Mouse (Mus musculus): ENCODE data around the gene Gm21915.

Gene Gm21915

DNA sequence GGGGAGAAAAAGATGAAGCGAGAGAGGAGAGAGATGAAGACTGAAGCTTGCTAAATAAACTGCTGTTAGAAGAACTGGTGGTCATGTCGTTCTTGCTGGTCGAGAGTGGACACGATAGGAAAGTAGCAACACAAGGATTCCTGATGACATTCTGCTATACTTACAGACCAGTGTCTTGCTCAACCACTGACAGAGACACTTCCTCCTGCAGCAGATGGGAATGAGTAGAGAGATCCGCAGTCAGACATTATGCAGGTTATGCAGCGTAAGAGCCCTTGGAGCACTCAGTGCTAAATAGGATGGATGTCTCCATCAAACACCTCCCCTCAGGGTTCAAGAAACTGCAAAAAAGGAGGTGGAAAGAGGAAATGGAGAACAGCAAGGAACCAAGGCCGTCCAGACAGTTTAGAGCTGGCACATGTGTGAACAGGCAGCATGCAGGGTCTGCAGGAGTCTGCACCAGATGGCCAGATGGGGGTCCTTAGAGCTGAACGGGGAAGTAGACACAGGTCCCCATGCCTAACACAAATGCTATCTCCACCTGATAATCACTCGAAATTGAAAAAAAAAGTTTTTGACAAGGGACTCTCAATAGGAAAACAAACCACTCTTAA is 4.1 kb upstream of the Gm21915 start:
- no peak for DNase-seq (ENCODE audit: low spot score)

DNA sequence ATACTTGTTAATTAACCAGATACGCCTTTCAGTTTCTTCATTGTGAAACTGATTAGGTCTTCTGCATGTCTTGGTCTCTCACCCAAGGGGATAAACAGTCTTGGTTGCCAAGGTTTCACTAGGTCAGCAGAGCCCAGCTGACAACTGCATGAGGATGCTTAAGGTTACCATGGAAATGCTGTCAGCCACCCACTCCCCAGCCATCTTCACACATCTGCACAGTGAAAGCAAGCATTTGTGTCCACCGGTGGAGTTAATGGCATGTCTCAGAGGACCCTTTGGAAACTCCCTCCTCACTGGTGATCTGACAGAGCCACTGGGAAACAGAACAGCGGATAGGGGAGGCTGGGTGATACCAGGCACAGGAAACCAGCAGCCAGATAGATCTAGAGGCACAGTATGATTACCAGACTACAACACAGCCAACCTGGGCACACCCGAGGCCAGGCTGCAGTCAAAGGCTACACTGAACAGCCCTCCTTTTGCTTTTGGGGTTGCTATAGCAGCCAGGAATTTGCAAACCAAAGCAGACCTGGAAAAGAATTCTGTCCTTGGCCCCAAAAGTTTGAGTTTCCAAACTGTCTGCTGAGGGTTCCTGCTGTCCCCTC is 1.0 kb downstream of the Gm21915 start:
- DNase-seq (ENCODE audit: low spot score) = no peak

DNA sequence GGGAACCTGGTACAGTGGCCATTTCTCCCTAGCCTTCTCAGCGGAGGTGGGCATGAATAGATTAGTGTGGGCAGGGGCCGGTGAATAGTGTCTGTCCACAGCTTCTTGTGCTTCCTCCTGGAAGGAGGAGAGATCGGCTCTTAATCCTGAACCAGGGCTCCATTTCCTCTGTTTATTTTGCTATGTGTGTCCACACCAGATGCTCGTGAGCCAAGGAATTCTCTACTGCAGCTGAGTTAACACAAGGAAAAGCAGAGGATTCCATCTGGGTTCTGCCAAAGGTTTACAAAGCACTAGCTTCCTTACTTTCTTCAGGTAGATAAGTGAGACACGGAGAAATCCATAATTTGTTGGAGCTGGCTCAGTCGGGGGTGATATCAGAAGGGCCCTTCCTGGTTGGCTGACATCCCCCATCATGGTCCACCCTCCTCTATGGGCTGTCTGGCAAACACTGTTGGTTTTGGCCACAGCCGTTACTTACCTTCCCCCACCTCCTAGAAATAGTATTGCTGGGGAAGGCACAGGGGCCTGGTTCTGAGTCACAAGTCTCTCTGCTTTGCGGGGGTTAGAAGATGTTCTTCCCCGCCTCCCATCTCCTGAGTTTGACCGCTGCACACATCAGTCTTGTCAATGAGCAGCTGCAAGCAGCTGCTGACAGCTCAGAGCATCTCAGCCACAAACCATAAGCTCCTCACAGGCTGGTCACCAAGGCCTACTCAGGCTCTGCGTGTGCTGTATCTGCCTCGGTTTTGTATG is 5.0 kb downstream of the Gm21915 start:
- no peak for DNase-seq (ENCODE audit: low spot score)

DNA sequence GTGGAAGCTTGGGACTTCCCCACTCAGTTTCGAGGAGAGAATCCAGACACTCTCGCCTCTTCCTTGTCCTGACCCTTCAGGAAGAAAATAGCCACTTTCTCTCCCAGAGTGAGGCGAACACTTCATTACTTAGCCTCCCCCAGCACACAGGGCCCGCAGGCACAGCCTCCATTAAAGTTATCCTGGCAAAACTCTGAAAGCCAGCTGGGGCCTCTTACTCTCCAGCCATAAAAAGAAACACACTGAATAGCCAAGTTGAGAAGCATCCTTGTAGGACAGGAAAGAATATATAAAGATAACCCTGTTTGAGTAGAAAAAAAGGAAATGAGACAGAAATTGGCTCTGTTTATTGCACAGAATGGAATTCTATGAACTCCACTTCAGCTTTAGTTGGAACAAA is 8.2 kb downstream of the Gm21915 start:
- no peak for DNase-seq (ENCODE audit: low spot score)

DNA sequence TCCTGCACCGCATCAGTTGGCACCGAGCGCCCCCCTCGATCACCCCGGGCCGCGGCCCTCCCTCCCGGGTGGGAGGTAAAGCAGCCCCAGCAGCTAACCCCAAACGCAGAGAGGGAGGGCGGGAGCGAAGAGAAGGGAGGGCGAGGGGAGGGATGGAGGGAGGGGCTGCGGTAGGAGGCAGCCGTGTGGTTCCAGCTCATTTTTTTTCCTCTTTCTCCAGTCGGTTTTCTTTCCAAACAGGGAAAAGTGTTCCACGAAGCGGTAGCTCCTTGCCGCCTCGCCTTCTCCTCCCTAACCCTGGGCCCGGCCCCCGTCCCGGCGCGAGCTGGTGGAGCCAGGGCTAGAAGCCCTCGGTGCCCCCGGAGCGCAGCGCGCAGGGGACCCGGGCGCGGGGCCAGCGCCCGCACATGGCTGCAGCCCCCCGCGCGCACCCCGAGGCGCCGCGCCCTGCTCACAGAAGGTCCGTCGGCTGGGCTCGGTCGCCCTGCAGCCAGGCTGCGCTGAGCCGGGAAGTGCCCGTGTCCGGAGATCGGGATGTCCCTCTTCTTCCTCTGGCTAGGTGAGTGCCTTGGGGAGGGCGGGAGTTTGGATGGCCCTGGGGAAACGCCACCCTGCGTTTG is 15.5 kb downstream of the Gm21915 start, which contains the start of gene Clmp:
TSS of gene Clmp (plus strand) at position 162 of the 620 bp plus-strand sequence.
- DNase-seq (ENCODE audit: low spot score) = peak; percentile 51

DNA sequence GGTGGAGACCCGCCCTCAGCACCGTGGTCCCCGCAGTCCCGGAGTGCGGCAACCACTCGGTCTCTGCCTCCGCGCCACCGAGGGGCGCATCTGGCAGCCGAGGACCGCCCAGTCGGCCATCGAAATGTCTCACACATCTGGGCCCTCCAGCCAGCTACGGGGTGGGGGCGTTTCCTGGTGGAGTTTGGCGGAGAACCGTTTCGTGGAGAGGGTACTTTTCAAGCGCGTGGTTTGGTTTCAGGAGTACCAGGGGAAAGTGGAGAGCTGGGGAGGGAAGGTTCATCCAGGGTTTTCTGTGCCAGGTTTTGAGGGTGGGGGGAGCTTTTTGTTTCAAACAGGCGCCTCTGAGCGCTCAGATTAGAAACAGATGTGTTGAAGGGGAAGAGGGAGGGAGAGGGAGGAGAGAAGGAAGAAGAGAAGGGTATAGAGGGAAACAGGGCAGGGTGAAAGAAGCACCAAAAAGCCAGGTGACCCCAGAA is 16.0 kb downstream of the Gm21915 start:
- peak; percentile 72 for DNase-seq (ENCODE audit: low spot score)

DNA sequence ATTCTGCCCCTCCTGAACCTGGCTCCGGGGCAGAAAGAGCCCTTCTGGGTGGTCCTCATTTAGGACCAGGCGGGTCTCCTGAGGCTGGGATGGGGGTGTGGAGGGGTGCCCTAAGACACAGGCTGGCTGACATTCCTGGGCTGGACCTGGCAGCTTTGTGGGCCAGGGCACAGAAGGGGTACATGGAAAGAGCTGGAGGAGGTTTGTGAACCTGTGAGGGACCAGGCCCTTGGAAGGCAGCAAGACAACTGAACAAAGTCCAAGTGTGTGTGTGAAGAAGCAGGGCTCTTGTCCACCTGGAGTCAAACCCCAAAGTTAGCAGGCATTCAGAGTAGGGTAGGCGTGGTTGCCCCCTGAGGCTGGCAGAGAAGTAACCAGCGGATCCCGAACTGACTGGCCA is 16.6 kb downstream of the Gm21915 start:
- DNase-seq (ENCODE audit: low spot score) = no peak

DNA sequence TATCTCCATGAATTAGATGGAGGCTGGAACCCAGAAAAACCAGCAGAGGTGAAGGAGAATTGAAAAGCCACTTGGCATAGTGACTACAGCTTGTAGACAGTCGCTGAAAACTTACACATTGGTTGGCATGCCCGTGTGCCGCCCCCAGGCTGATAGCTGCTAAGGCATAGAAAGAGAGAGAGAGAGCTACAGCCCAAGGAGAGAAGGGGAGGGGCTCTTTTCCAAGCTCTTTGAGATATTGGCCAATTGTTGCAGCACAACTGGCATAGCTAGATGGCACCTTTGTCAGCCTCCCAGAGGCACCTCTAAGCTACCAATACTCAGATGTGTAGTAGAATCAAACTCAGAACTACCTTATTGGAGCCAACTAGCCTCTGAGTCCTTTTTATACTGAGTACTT is 17.1 kb downstream of the Gm21915 start:
- no peak for DNase-seq (ENCODE audit: low spot score)

DNA sequence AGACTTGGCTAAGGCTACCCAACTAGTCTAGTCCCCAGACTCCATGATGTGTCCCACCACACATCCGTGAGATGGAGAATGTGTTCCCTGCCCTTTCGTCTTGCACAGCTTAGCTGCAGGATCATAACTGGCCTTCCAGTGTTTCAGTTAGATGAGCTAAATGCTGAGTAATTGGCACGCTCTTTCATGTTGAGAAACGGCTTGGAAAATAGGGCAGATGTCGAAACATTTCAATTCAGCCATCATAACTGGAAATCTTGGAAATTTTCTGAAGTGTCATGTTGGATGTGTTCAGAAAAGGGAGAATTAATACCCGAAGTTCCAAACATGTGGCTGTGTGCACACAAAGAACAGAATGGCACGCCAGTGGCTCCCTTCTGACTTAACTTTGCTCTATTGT is 20.1 kb downstream of the Gm21915 start:
- DNase-seq (ENCODE audit: low spot score) = peak; percentile 80

DNA sequence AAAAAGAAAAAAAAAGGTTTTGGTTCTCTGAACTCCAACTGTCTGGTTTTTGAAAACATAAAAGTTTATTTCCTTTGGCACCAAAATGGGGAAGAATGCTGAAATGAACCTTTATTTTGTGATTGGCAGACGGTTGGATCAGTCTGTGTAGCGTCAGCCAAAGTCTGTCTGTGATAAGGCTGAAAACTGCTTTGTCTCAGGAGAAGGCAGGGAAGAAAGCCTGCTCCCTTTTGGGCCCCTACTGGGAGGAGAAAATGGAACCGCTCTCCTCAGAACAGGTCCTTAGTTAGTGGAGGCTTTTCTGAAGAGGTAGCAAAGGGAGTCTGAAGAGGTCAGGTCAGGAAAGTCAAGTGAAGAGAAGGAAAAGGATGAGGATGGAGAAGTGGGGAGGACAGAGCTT is 22.6 kb downstream of the Gm21915 start:
- no peak for DNase-seq (ENCODE audit: low spot score)

DNA sequence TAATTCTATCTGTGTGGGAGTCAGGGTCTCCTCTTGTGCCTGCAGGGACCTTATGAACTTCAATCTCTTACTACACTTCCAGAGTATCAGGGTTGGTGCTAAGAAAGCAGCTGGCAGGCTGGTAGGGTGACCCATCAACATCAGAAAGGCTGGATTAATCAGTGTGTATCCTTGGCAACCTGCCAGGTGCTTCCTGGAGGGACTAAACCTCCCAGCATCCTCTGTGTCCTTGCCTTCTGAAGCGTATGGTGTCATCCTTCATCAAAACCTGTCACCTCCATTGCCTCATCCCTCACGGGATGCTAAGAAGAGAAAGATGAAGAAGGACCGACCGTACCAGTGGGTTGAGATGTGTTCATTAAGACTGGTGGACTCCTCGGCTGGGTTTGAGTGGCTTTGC is 23.4 kb downstream of the Gm21915 start:
- no peak for DNase-seq (ENCODE audit: low spot score)

DNA sequence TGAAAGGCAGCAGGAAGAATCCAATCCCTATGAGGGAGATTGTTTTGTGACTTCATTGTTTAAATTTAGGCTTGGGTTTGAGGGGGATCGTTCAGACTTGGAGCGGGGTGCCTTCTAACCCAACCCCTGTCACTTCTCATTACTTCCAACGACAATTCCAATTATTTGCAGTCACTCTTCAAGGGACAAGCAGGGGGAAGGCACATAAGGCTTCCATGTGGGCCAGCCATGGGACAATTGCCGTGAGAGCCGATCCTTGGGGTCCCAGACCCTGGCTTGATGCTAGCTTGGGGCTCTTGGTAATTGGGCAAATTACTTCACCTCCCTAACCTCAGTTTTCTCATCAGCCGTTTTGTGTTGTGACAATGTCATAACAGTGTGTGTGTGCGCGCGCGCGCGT is 23.9 kb downstream of the Gm21915 start:
- DNase-seq (ENCODE audit: low spot score) = no peak

DNA sequence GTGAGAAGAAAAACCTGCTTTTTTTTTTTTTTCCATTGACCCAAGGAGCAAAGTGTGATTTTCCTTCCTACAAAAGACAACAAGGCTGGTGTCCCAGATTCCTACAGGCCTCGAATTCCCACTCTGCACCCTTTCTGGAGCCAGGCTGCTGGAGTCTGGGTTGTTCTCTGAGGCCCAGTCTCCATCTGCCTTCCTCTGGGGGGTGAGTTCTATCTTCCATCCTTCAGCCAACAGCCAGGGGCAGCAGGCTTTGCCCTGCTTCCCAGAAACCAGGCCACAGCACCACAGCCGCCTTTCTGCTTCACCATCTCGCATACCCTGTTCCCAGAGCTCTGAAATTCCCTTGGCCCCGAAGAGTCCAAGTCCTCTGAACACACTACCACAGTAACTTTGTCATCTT is 25.7 kb downstream of the Gm21915 start:
- DNase-seq (ENCODE audit: low spot score) = no peak

DNA sequence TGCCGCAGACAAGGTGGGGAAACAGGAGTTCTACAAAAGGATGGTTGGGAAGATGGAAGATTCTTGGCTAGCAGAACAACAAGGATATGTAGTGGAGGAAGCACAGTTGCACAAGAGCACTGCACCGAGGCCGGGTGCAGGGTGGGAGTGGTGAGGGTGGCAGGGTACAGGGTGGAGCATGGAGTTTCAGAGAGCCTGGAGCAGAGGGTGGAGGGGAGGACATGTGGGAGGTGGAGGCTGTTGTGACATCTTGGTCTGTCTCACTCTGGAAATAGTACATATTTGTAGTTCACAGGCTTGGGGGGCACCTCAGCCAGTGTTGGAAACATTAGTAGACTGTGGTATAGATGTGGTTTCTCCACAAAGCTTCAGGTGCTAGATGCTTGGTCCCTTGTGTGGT is 28.8 kb downstream of the Gm21915 start:
- DNase-seq (ENCODE audit: low spot score) = no peak

DNA sequence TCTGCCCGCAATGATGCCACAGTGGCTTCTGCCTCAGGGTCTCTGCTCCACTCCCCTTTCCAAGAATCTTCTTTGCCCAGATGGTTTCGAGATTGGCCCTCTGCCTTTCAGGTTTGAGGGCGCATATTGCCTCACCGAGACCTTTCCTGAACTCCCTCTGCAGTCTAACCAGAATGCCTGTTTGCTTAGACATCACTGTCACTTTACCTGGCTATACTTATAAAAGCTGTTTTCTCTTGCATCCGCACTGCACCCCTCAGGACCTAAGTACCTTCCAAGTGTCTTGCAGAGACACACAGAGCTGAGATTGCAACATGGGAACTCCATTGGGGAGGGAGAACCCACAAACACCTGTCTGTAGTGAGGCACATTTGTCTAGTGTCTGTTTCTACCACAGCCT is 29.8 kb downstream of the Gm21915 start:
- peak; percentile 39 for DNase-seq (ENCODE audit: low spot score)

DNA sequence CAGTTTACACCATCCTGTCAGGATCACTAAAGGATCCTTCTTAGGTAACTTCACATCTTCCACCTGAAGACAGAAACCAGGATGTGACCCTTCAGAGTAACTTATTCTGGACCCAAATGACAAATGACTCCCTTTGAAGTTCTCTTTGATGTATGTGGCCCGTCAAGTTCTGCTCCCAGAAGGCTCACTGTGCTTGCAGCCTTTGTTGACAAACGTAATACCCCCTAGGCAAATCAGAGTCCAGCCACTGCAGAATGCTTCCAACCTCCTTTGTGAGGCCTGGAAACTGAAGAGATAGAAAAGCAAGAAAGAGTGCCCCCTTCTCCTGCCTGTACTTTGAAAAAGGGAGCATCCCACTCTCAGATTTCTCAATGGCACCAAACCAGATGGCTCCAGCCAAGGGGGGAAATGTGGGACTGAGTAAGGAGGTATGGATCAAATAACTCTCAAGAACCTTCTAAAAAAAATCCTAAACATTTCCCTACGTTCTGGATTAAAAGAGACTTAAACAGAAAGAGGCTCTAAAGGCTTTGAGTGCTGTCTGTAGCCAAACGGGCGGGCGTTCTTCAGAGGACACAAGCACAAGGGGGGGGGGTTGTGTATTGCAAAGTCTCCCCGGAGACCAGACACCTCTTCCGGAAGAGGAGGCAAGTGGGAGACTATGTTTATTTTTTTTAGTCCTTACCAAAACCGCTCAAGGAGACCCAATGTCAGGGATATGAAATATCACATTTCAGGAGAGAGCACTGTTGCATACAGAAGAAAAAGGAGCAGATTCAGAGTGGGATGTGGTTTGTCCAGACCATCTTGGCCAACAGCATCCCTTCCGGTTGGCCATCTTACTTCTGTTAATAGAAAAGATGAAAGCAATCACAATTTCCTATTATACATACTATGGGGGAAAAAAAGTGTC is 34.2 kb downstream of the Gm21915 start:
- no peak for DNase-seq (ENCODE audit: low spot score)

DNA sequence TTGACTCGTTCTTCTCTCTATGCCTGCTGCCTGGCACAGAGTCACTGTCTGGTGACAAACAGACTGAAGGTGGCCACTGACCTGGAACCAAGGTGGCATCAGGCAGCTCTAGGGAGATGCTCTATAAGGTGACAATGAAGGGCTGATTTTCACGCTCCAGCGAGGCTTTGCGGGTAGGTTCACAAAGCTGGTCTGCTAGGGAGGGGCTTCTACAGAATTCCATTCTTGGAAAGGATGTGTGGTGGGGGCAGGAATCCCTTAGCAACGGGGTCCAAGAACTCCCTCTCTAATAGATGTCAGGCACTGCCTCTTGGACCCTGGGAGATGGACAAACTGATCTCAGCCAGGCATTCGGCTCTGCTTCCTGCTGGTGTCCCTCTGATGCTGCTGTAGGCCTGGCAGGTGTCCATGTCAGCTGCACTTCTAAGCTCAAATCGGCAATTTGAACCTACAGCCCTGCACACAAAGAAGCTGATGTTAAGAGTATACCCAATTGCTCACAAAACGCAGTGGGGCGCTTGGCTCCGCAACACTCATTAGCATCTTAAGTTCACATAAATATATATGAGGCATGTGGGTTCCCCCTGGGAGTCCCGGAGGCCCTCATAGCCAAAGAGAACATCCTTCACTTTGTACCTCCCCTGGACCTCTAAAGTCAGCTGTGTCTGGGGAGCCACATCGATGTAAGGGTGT is 38.2 kb downstream of the Gm21915 start:
- no peak for DNase-seq (ENCODE audit: low spot score)

DNA sequence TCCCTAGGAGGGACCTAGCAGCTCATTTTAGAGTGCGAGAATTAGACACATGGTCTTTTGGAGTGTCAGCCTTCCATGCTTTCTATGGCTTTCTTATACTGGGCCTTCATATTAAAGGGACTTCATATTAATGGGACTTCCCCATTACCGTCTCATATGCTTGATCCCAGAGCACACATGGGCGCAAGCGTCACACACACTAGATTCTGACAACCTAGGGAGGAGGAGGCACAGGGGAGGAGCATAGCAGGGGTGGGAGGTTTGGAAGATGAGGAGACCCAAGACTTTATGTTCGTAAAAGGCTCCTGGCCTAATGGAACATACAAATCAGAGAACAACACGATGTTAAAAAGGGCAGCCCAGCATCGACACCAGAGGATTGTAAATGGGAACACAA is 38.7 kb downstream of the Gm21915 start:
- no peak for DNase-seq (ENCODE audit: low spot score)

DNA sequence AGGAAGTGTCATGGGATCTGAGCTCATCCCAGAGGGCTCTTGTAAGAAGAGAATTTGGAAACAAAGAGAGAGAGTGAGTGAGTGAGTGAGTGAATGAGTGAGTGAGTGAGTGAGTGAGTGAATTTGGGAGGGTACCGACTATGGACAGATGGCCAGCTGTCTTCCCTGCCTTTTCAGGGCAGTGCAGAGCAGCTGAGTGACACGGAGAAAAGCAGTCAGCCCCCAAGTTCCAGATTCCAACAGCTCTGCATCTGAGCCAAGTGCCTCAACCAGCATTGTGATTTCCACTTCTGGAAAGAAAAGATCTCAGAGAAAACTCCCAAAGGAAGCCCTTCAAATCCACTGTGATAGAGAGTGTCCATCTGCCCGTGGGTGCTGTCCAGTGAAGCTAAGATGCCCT is 39.2 kb downstream of the Gm21915 start:
- DNase-seq (ENCODE audit: low spot score) = no peak

DNA sequence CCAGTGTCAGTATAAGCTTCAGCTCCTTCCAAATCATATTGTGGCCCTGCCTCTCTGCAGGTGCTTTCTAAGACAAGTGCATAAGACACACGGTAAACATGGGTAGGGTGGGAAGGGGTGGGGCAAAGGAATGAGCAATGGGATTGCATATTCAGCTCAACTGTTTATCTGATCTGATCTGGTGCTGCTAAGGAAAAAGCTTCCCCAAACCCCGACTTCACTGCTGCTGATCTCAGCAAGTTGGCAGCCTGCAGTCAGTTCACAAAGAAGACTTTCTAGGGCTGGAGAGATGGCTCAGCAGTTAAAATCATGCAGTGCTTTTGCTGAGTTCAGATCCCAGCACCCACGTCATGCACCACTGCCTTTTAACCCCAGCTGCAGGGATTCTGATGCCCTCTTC is 39.6 kb downstream of the Gm21915 start:
- no peak for DNase-seq (ENCODE audit: low spot score)

DNA sequence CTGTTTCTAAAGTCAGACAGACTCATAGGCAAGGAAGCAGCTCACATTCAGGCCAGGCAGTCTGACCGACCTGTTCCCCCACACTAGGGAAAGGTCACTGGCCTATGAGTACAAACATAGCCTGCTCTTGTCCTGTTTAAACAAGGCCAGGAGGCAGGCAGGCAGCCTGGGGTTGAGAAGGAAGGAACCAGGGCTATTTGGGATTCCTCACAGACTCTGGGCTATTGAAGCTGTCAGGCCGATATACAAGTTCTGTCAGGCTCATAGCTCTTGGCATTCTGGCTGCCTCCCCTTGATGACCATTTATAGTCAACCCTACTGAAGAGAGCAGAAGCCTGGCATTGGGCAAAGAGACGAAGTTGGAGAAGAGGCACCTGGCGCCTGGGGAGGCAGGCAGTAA is 41.2 kb downstream of the Gm21915 start:
- DNase-seq (ENCODE audit: low spot score) = no peak
